Mouse (Mus musculus) adrenal gland (tissue): ENCODE measurements around the gene Dusp19.

Experiments
- intact Hi-C: fragments of 180-260 bp; cut with DNase I; formaldehyde crosslinking; loops from one replicate; pipeline ENCODE4 v1.15.1; 2025
- long read RNA-seq, 2 experiments: library from polyadenylated mRNA; unstranded; transcript quantifications; one replicate each; pipeline ENCODE4 v2.0.0; 2020; ENCODE audit warnings: borderline replicate concordance in 1 of 2; ENCODE audit not compliant: insufficient replicate concordance in 1 of 2

Gene Dusp19
- long read RNA-seq, experiment 1, partial matches to known transcripts, result 0 of 7 reads
- long read RNA-seq, experiment 1, other reads (novel, unspliced or antisense), result 2 of 7 reads
- long read RNA-seq, experiment 2, transcript Dusp19-201 (4 exons, 1,632 nt), result major isoform, 9 of 9 reads
- long read RNA-seq, experiment 2, partial matches to known transcripts, result 0 of 9 reads
- long read RNA-seq, experiment 2, other reads (novel, unspliced or antisense), result 0 of 9 reads

DNA sequence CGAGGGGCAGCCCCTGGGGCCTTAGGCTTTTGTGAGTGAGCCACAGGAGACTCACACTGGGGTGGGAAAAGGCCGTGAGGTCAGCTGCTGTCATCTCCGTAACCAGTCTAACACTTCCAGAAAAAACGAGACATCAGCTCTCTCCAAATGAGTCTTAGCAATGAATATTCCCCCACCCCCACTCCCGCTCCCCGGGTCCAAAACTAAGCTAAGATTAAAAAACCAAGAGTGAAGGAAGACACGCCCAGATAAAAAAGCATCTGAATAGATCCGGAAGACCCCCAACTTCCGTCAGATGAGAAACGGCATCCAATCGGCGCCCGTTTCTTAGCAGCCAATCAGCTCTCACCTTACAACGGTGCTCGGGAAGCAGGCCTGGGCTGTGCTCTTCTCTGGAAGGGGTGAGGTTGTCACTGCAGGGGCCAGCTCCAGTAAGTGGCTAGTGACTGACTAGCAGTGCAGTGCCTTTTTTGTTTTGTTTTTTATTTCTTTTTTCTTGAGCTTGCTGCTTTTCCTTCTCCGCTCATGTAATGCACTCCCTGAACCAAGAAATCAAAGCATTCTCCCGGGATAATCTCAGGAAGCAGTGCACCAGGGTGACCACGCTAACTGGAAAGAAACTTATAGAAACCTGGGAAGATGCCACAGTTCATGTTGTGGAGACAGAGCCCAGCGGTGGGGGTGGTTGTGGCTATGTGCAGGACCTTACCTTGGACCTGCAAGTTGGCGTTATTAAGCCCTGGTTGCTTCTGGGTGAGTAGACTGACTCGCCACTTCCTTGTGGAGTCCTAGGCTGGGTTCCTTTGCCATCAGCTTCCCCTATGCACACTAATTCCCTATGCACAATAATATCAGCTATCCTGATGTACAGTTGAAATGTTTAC is at the start of gene Dusp19, which contains the start of gene Nup35:
Dusp19 (plus strand) TSS at position 192 of the 884 bp plus-strand sequence.
Nup35 (plus strand) TSS at position 383 of the 884 bp plus-strand sequence.
- intact Hi-C loops, result loop anchor here (2.0 kb wide), 1 partner anchor 36 kb away; the partner anchor contains the start of gene Nckap1

DNA sequence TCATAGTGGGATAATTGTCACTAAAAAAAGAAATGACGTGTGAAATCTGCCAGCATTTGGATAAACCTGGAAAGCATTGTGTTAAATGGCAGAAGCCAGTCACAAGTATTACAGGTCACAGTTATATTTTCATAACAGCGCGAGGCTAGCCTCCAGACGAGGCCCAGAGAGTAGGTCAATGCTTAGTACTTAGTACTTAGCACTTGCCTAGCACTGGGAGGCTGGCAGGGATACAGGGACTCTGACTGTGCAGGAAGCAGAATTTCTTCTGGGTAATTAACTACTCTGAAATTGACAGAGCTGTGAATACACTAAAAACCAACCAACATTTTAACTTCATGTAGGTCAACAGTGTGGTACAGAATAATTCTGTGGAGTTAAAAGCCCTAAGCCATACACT is 49.4 kb upstream of the Dusp19 start:
- intact Hi-C loops, result no loop called here

DNA sequence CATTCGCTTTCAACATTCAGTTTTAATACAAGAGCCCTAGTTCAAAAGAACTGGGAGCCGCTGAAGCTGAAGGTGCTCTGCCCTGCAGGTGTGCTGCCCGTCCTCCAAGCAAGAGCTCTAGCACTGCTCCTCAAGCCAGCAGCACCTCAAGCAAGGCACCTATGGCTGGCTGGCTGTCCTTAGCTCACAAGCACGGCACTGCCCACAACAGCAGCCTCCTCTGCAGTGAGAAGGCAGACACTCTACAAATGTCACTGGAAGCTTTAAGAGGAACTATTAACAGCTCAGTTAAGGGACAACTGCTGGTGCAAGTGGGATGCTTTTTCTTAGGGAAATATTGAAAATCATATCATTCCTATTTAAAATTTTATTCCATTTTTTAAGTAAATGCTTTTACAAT is 46.2 kb upstream of the Dusp19 start:
- intact Hi-C loops, result no loop called here

DNA sequence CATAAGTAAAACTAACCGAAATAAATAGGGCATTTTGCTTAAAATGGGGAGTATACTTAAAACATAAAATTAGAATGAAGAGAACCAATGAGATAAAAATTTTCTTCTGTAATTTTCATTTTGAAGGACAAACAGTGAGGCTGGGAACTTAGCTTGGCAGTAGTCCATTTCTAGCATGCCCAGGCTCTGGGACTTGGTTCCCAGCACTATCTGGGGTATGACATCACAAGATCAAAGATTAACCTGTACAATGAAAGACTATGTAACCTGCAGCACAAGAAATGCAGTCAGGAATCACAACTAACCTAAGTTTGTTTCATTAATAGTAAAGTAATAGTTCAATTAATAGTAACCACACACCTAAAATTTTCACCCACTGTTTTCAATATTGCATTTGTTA is 39.6 kb upstream of the Dusp19 start:
- intact Hi-C loops, result no loop called here

DNA sequence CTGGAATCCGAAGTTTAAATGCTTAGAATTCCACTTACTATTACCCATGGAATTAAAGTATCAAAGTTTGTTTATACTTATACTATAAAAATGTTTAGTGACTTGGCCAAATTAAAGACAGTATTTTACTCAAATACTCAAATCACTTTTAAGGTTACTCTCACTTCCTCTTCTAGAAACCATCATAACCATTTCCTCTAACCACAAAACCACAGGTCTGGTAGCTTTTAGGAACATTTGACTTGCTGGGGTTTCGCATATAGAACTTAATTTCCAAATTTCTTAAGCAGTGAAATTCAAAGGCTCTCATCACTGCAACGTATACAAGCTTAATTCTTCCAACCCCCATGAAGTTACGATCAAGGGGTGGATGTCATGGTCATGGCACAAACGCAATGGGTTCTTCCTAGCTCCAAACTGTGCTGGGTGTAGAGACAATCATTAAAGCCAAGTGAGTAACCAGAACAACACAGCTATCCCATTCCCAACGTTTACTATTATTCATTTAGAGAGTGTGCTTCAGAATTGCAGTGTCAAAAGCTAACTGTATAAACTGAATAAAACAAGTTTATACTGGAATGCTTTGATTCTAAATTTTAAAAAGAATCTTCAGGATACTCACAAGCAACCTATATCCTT is 37.5 kb upstream of the Dusp19 start:
- intact Hi-C loops, result no loop called here

DNA sequence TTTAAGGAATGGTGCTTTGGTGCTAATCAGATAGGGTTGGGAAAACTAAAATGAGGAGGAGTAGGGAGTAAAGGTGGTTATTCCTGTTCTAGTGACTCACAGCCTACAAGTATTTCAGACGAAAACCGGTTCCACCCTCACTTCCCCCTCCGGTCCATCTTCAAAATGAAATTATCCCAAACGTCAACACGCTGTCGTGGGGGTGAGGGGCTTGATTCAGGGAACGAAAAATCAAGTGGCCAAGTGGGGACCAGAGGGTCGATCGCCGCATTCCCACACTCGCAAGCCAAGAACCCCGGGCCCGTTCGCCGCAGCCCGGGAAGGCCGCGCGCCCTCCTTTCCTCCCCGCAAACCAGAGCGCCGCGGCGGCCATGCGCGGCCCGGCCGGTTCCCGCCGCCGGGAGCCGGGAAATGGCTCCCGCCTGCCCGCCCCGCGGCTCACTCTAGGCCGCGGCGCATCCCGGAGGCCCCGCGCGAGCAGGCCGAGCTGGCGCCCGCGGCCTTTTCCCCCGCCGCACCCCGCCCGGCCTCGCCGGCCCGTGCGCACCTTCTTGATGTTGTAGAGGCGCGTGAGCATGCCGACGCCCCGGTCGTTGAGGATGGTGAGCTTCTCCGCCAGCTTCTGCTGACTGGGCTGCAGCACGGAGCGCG is 36.4 kb upstream of the Dusp19 start:
- intact Hi-C loops, result loop anchor here (2.0 kb wide), 1 partner anchor 36 kb away; the partner anchor contains the start of genes Dusp19 and Nup35

DNA sequence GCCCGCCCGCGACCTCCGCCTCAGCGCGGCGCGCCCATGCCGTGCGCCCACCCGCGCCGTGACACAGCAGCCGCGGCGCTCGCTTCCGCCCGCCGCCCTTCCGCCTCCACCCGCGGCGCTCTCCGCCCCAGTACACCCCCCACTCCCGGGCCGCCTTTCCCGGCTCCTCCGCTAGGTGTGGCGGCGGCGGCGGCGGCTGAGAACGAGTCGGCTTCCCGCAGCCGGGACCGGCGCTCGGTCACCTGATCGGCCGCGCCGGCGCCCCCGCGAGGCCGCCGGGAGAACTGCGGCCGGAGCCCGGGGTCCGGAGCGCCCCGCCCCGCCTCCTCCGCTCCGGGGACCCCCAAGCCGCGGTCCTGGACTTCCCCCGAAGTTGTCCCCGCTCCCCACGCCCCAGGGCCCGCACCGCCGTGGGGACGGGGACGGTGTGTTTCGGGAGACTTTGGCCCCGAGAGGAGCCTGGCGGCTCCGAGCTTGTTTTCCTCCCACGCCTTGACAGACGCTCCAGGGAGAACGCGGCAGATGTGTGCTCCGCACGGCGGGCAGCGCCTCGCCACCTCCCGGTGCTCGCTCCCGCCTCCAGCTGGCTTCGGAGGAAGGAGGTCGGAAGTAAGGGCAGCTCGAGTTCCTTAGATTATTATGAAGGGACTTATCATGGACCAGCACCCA is 35.7 kb upstream of the Dusp19 start, which contains the start of gene Nckap1:
Nckap1 (minus strand) TSS at position 338 of the 669 bp plus-strand sequence.
- intact Hi-C loops, result loop anchor here (2.0 kb wide), 1 partner anchor 36 kb away; the partner anchor contains the start of genes Dusp19 and Nup35

DNA sequence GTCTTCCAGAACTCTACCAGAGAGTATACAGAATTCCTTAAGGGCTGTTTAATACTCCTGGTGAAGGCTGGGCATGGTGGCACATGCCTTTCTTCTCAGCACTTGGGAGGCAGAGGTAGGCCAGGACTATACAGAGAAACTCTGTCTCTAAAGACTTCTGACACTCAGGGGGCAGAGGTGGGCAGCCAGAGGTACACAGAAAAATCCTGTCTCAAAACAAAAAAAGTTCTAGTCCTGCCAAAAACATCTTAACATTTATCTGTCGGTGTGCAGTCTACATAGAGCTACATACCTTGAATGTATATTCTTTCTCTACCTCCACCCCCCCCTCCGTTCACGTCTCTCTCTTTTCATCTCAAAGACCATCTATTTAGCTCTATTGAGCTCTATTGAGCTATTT is 34.5 kb upstream of the Dusp19 start:
- intact Hi-C loops, result no loop called here

DNA sequence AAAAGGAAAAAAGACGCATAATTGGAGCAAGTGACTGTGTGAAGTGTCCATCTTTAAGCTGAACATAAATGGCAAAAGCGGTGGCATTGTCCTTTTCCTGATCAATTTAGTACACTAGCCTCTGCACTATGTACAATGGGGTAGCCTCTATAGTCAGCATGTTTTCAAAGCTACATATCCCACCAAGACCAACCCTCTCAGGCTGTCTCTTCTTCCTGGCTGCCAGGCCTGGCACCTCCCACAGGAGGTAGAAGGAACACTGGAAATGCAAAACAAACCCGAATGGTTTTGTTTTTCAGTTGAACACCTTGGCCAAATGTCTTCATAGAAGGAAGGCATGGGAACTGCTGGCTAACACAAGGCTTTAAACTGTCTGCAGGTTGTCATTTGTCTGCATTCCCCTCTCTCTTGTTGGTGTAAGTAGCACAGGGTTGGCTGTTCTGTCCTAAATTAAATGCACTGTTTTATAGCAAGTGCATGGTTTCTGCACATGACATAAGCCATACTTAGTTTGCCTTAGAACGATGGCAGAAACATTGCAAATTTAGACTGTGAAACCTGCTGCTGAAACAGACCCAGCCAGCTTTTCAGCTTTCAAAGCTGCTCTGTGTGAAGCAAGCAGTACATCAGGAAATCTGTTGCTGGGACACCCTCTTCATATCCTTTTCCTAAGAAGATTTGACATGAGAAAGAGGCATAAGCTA is 22.5 kb upstream of the Dusp19 start:
- intact Hi-C loops, result no loop called here

DNA sequence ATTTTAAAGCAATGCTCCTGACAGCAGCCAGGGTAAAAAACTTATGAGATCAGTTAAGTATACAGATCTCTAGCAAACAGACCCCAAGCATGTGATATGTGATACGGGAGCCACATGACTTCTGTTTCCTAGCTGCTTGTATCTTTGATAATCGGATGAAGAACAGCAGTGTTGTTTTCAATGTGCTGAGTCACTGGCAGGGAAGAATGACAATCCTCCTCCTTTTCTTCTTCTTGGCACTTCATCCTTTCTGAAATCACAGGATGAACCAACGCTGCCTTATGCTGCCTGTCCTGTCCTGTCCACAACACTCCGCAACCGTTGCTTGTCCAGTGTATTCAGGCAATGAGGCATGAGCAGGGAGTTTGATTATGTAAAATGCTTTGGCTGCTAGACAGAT is 19.9 kb upstream of the Dusp19 start:
- intact Hi-C loops, result no loop called here

DNA sequence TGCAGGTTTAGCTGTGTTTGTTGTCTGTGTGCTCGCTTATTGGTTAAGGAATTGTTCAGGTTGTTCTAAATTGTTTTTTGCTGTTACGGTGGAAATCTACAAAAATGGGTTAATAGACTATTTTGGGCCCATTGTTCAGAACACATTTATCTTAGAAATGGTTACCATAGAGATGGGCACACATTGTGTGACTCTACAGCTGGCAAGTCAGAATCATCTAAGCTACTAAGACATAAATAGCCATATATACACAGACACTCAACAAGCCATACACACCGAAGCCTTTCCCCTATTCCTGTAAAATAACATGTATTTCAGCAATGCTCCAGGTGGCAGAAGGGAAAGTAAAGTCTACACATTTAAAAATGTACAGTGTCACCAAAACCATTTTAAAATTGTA is 17.0 kb upstream of the Dusp19 start:
- intact Hi-C loops, result no loop called here

DNA sequence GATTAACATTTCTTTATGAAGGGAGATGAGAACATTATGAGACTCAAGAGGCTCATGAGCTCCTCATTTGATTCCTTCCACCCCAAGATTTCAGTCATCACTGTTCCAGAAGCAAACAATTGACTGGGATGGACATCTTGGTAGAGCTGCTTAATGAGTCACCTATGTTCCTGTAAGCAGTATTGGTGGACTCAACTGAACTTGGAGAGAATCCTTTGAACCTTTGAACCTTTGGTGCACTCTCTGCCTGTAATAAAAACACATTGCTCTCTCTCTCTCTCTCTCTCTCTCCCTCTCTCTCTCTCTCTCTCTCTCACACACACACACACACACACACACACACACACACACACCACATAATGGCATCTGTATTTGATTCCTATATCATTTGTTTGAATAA is 16.2 kb upstream of the Dusp19 start:
- intact Hi-C loops, result no loop called here

DNA sequence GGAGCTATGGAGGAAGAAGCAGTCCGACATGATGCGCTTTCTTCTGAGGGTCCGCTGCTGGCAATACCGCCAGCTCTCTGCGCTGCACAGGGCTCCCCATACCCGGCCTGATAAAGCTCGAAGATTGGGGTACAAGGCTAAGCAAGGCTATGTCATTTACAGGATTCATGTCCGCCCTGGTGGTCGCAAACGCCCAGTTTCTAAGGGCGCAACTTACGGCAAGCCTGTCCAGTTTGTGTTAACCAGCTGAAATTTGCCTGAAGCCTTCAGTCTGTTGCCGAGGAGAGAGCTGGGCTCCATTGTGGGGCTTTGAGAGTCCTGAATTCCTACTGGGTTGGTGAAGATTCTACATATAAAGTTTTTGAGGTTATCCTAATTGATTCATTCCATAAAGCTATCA is 14.1 kb upstream of the Dusp19 start:
- intact Hi-C loops, result no loop called here

DNA sequence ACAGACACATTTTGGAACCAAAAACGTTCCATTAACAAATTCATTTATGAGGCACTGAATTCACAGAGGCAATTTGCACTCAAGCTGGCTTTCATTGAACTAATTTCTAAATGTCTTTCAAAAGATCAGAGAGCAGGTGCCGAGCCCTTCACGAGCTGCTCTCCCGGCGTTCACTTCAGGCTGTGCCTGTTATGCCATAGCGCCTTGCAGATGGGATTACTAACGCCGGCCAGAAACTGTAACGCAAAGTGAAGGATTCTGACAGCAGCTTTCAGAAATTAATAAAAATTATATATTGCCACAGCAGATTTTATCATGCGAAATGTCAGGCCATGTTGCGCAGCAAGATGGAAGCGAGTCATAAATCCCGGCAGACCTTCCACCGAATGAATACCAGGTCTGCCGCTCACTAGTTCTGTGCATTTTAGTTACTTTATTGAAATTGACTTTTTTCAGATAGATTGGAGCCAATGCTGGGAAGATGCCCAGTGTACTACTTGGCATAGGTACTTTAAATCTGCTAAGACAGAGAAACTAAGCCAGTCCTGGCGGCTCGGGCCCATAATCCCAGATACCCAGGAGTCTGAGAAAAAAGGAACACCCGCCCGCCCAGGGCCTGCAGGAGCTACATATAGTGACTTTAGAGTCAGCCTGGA is 12.9 kb upstream of the Dusp19 start:
- intact Hi-C loops, result no loop called here

DNA sequence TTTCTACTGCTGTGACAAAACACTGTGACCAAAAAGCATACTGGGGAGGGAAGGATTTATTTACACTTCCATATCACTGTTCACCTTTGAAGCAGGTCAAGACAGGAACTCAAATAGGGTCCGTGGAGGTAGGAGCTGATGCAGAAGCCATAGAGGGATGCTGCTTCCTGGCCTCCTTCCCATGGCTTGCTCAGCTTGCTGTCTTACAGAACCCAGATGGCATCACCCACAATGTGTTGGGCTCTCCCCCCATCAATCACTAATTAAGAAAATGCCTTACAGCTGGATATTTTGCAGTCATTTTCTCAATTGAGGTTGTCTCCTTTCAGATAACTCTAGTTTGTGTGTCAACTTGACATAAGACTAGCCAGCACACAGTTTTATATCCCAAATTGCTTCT is 4.6 kb upstream of the Dusp19 start:
- intact Hi-C loops, result no loop called here

DNA sequence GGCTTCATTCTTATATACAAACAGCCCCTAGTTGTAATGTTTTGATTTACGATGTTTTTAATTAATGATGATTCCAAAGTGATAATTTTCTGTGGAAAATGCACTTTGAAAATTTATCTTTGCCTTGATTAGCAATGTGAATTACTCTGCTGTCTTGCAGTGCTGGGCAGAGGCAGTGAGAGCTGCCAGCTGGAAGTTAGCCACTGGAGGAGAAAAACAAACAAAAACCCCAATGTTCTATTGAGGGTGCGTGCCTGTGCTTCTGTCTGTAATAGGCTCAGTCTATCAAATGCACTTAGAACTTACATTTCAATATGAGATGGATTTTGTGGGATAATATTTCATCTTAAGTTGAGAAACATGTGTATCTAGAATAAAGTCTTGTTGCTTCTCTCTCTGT is 4.0 kb upstream of the Dusp19 start:
- intact Hi-C loops, result no loop called here

DNA sequence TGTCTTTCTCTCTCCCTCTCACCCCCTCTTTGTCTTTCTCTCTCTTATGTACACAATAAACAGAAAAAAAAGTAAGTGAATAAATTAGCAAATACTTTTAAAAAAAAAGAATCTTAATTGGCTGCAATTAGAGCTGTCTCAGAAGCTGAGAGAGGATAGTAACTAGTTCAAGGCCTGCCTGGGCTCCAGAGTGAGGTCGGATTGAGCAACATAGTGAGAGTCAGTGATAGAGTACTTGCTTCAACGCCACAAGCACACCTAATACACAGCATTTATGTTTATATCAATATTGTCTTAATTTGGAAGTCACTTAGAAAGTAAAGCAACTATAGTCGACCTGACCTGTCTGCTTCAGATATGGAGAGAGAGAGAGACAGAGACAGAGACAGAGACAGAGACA is 2.1 kb downstream of the Dusp19 start:
- intact Hi-C loops, result no loop called here

DNA sequence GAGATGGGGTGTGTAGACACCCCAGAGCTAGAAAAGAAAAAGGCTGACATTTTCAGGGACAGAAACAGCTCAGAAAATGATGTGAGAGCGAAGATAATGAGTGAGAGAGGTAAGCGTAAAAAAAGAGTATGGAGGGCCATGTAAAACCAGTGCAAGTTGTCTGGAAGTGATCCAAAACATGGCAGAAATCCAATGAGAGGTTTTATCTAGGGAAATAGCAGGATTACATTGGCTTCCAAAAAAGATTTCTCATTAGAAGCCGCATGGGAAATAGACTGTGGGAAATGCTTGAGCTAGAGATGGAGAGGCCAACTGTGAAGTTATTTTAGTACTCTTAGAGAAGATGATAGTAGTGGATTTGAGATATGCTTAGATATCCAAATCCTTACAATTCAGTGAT is 5.1 kb downstream of the Dusp19 start:
- intact Hi-C loops, result no loop called here

DNA sequence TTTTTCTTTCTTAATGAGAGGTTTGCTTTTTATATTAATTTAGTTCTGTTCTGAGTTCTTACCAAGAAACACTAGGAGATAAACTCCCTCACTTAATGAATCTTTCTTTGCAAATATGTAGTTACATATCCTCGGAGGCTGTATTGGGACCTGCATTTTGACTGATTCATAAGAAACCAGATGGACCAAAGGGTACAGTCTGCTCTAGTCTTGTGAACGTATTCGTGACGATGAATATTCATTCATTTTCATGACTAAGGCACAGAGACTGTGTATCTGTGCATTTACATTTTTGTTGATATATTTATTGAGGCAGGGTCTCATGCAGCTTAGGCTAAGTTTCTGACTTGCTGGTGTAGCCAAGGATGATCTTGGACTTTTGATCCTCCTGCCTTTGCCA is 7.7 kb downstream of the Dusp19 start:
- intact Hi-C loops, result no loop called here
